ENCODE assay signal across 11 mouse cellular contexts in the genomic region with DNA sequence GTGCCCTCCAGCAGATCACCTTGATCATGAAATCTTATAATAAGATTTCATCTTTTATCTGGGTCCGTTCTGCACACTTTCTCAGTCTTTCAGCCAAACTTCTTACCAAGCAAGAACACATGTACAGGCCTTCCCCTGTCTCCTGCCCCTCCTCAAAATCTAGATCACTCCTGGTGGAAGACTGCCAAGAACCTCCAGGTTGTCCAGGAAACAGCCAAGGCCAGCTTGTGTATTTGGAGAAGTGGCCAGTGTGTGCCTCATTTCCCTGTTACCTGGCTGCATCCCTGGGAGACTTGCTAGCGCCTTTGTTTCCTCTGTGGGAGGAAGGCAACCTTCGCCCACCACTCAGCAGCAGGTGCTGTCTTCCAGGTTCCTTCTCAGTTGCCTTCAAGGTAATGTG.
"Had no signal": no experiment of that assay in that cellular context is flagged by ENCODE, and none has a peak within 500 bp of the region (broad histone marks: within the 10 kb centered on the region; RNA-seq: fewer than 3 reads in every experiment).

No protein-coding gene starts in this region.

- DNase-seq: kidney, postnatal 10 days; kidney, postnatal 4 days; liver; liver, embryonic 13.5 days; liver, postnatal 0 days; lung, postnatal 10 days; lung, postnatal 4 days; midbrain, embryonic 14.5 days; right cerebral cortex, postnatal 14 days; thymus, adult 2 months; thymus, postnatal 25 days had no signal

- ATAC-seq: liver, postnatal 0 days had no signal
